Mouse (Mus musculus): Measurements from ENCODE around the gene Afap1. TPM values are rescaled to one million over a fixed set of nuclear protein-coding genes. Genes with fewer than 3 reads are reported as not detected.

Gene Afap1
- 21.6 and 23.2 TPM in 2 replicates for polyA plus RNA-seq (2015; fragmentation: Nextera tagmentation; extraction: Ambion mirVana)

DNA sequence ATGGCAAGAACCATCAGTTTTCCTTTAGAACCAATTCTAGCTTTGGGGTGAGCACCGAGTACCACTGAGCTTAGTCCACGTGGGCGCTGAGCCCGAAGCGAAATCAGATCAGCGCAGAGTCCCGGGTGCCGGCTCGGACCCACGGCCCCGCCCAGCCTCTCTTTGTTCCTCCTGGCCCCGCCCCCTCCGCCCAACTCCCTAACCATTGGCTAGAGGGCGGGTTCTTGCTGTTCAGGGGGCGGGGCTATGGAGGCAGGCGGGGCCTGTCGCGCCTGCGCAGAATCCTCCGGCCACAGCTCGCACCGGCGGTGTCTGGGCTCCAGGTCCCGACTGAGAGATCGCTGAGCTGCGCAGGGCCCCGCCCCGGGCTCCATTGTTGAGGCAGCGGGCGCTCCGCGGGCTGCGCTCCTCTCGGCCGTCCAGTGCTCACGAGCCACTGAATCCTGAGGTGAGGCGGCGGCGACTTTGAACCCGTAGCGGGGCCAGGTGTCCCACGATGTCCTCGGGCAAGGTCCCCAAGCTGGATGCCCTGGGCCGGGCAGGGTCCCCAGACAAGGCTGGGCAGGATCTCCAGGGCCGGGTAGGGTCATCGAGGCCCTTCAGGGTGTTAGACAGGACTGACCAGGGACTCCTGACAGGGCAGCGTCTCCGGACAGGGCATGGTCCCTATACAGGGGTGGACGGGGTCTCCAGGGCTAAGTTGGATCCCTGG, at the start of gene Afap1:
Afap1 (plus strand) TSS at position 227 of the 712 bp plus-strand sequence.
- Histone ChIP-seq H3K9ac (peak within 1 kb of the TSS; percentile 96), H3K4me1 (peaks cover 38% of the 10 kb centered on the region), H3K9me3 (no peaks in the 10 kb centered on the region), H3K4me3 (peak within 1 kb of the TSS; percentile 97), H3K27ac (peak within 1 kb of the TSS; percentile 85), H3K4me2 (peak within 1 kb of the TSS; percentile 83), H3K36me3 (no peaks in the 10 kb centered on the region), H3K27me3 (0 out of 2 replicates have a peak, but pooled peaks cover 4% of the 10 kb centered on the region)
- WGBS: under 1% methylated on average over 49 of the region's 49 CpGs
- peak; percentile 94 for ATAC-seq (ENCODE audit: insufficient number of reproducible peaks, low FRiP score, low TSS enrichment, low read depth)

DNA sequence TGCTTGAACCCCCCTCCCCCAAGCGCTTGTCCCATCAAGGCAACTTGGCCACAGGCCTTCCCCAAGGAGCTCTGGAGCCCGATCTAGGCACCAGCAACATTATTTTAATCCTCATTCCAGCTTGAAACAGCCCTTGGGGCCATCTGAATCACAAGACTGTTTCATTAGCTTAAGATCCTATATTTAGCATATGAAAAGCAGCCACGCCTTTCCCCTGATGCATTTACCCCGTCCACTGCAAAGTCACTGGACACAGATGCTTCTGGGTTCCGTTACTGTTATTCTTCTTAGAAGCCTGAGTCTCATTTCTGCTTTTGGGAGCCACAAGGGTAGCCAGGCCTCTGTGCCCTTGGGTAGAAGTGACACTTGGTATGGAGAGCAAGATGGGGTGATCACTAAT, 41.6 kb upstream of the Afap1 start:
- Histone ChIP-seq H3K27ac (no peak overlapping the region), H3K4me3 (no peak overlapping the region), H3K9ac (no peak overlapping the region), H3K4me1 (no peaks in the 10 kb centered on the region), H3K9me3 (no peaks in the 10 kb centered on the region), H3K27me3 (no peaks in the 10 kb centered on the region), H3K4me2 (no peak overlapping the region), H3K36me3 (no peaks in the 10 kb centered on the region)
- 59% methylated on average over 5 of the region's 5 CpGs for WGBS
- no peak for ATAC-seq (ENCODE audit: insufficient number of reproducible peaks, low FRiP score, low TSS enrichment, low read depth)

GRCm38 (mm10) chr5:35853463-35853862, 39.7 kb upstream of the Afap1 start:
- no peak overlapping the region for H3K27ac ChIP-seq
- WGBS: 91% methylated on average over 4 of the region's 4 CpGs
- no peaks in the 10 kb centered on the region for H3K4me1 ChIP-seq
- H3K4me3 ChIP-seq: no peak overlapping the region
- H3K9me3 ChIP-seq: no peaks in the 10 kb centered on the region
- H3K27me3 ChIP-seq: no peaks in the 10 kb centered on the region
- no peaks in the 10 kb centered on the region for H3K36me3 ChIP-seq
- no peak overlapping the region for H3K4me2 ChIP-seq
- no peak overlapping the region for H3K9ac ChIP-seq
- ATAC-seq (ENCODE audit: insufficient number of reproducible peaks, low FRiP score, low TSS enrichment, low read depth): no peak

GRCm38 (mm10) chr5:35856245-35856644, 36.9 kb upstream of the Afap1 start:
- H3K4me2 ChIP-seq: no peak overlapping the region
- 42% methylated on average over 3 of the region's 3 CpGs for WGBS
- H3K4me3 ChIP-seq: no peak overlapping the region
- ATAC-seq (ENCODE audit: insufficient number of reproducible peaks, low FRiP score, low TSS enrichment, low read depth): no peak
- H3K27me3 ChIP-seq: 0 out of 2 replicates have a peak, but pooled peaks cover 2% of the 10 kb centered on the region
- H3K4me1 ChIP-seq: no peaks in the 10 kb centered on the region
- no peak overlapping the region for H3K9ac ChIP-seq
- H3K27ac ChIP-seq: no peak overlapping the region
- H3K36me3 ChIP-seq: no peaks in the 10 kb centered on the region
- H3K9me3 ChIP-seq: no peaks in the 10 kb centered on the region

DNA sequence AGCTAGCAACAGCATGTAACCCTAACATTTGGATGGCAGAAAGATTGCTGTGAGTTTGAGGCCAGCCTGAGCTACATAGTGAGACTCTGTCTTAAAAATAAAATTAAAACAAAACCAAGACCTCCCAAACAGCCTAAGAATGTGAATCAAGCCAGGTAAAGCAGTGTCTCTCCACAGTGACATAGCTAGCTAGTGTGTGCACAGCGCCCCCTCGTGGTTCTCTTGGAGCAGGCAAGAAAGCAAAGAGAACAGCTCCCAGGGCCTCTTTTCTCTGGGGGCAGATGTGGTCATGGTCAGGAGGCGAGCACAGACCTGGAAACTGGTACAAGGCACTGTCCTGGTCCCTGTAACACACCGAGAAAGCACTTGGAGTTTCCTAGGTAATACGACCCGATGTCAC, 35.0 kb upstream of the Afap1 start:
- ATAC-seq (ENCODE audit: insufficient number of reproducible peaks, low FRiP score, low TSS enrichment, low read depth): no peak
- WGBS: 24% methylated on average over 6 of the region's 6 CpGs

GRCm38 (mm10) chr5:35861456-35861855, 31.7 kb upstream of the Afap1 start:
- H3K9me3 ChIP-seq: no peaks in the 10 kb centered on the region
- H3K27ac ChIP-seq: no peak overlapping the region
- no peak overlapping the region for H3K4me2 ChIP-seq
- H3K4me1 ChIP-seq: no peaks in the 10 kb centered on the region
- H3K27me3 ChIP-seq: 0 out of 2 replicates have a peak, but pooled peaks cover 2% of the 10 kb centered on the region
- 93% methylated on average over 2 of the region's 2 CpGs for WGBS
- H3K4me3 ChIP-seq: no peak overlapping the region
- ATAC-seq (ENCODE audit: insufficient number of reproducible peaks, low FRiP score, low TSS enrichment, low read depth): no peak
- H3K36me3 ChIP-seq: no peaks in the 10 kb centered on the region
- H3K9ac ChIP-seq: no peak overlapping the region

More for the DNA sequence above, 35.0 kb upstream of the Afap1 start:
- Histone ChIP-seq H3K9me3 (no peaks in the 10 kb centered on the region), H3K9ac (no peak overlapping the region), H3K36me3 (no peaks in the 10 kb centered on the region), H3K4me1 (no peaks in the 10 kb centered on the region), H3K27ac (no peak overlapping the region), H3K27me3 (0 out of 2 replicates have a peak, but pooled peaks cover 2% of the 10 kb centered on the region), H3K4me3 (no peak overlapping the region), H3K4me2 (no peak overlapping the region)

GRCm38 (mm10) chr5:35869973-35870372, 23.1 kb upstream of the Afap1 start:
- no peak overlapping the region for H3K4me2 ChIP-seq
- WGBS: 51% methylated on average over 4 of the region's 4 CpGs
- no peaks in the 10 kb centered on the region for H3K36me3 ChIP-seq
- no peaks in the 10 kb centered on the region for H3K9me3 ChIP-seq
- peaks cover 5% of the 10 kb centered on the region; the same call in 1 of the 2 replicates for H3K4me1 ChIP-seq
- no peaks in the 10 kb centered on the region for H3K27me3 ChIP-seq
- no peak overlapping the region for H3K27ac ChIP-seq
- H3K4me3 ChIP-seq: no peak overlapping the region
- H3K9ac ChIP-seq: no peak overlapping the region
- no peak for ATAC-seq (ENCODE audit: insufficient number of reproducible peaks, low FRiP score, low TSS enrichment, low read depth)

GRCm38 (mm10) chr5:35870408-35871012, 22.6 kb upstream of the Afap1 start:
- Histone ChIP-seq H3K36me3 (no peaks in the 10 kb centered on the region), H3K9me3 (no peaks in the 10 kb centered on the region), H3K4me2 (no peak overlapping the region), H3K4me3 (no peak overlapping the region), H3K9ac (no peak overlapping the region), H3K4me1 (peaks cover 5% of the 10 kb centered on the region; the same call in 1 of the 2 replicates), H3K27ac (no peak overlapping the region), H3K27me3 (no peaks in the 10 kb centered on the region)
- ATAC-seq (ENCODE audit: insufficient number of reproducible peaks, low FRiP score, low TSS enrichment, low read depth): peak; percentile 17; the same call in 1 of the 2 replicates
- 59% methylated on average over 8 of the region's 8 CpGs for WGBS

- no peak overlapping the region for H3K4me2 ChIP-seq
- H3K4me3 ChIP-seq: no peak overlapping the region
- H3K27ac ChIP-seq: no peak overlapping the region
- no peak for ATAC-seq (ENCODE audit: insufficient number of reproducible peaks, low FRiP score, low TSS enrichment, low read depth)
- H3K9ac ChIP-seq: no peak overlapping the region
- no peaks in the 10 kb centered on the region for H3K27me3 ChIP-seq
- 50% methylated on average over 4 of the region's 4 CpGs for WGBS
- no peaks in the 10 kb centered on the region for H3K9me3 ChIP-seq
- no peaks in the 10 kb centered on the region for H3K36me3 ChIP-seq
- peaks cover 5% of the 10 kb centered on the region; the same call in 1 of the 2 replicates for H3K4me1 ChIP-seq
Observed at GRCm38 (mm10) chr5:35873382-35873781, 19.7 kb upstream of the Afap1 start.

GRCm38 (mm10) chr5:35876236-35876635, 16.9 kb upstream of the Afap1 start:
- Histone ChIP-seq H3K4me2 (no peak overlapping the region), H3K4me1 (0 out of 2 replicates have a peak, but pooled peaks cover 4% of the 10 kb centered on the region), H3K4me3 (no peak overlapping the region), H3K27me3 (no peaks in the 10 kb centered on the region), H3K9ac (no peak overlapping the region), H3K9me3 (no peaks in the 10 kb centered on the region), H3K36me3 (no peaks in the 10 kb centered on the region), H3K27ac (no peak overlapping the region)
- WGBS: 81% methylated on average over 5 of the region's 5 CpGs
- no peak for ATAC-seq (ENCODE audit: insufficient number of reproducible peaks, low FRiP score, low TSS enrichment, low read depth)

DNA sequence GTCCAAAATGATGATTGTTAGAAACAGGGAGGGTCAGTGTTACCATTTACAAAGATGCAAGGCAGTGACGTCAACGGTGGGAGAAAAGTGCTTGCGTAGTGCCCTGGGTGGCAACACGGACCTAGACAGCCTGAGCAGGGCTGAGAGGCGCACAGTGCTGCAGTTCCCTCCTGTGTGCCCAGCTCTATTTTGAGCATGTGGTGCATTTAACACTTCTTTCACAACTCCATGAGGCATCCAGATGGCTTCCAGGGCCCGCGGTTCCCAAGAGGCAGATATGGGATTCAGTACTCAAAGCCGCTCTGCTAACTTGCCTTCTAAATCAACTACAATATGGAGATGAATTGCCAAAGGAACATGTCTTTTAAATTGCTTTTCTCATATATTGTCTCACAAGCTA, 13.9 kb upstream of the Afap1 start:
- no peak overlapping the region for H3K4me3 ChIP-seq
- H3K36me3 ChIP-seq: no peaks in the 10 kb centered on the region
- H3K27me3 ChIP-seq: no peaks in the 10 kb centered on the region
- H3K4me1 ChIP-seq: 0 out of 2 replicates have a peak, but pooled peaks cover 4% of the 10 kb centered on the region
- H3K9me3 ChIP-seq: no peaks in the 10 kb centered on the region
- no peak overlapping the region for H3K27ac ChIP-seq
- H3K4me2 ChIP-seq: no peak overlapping the region
- H3K9ac ChIP-seq: no peak overlapping the region
- WGBS: 76% methylated on average over 8 of the region's 8 CpGs
- ATAC-seq (ENCODE audit: insufficient number of reproducible peaks, low FRiP score, low TSS enrichment, low read depth): no peak

DNA sequence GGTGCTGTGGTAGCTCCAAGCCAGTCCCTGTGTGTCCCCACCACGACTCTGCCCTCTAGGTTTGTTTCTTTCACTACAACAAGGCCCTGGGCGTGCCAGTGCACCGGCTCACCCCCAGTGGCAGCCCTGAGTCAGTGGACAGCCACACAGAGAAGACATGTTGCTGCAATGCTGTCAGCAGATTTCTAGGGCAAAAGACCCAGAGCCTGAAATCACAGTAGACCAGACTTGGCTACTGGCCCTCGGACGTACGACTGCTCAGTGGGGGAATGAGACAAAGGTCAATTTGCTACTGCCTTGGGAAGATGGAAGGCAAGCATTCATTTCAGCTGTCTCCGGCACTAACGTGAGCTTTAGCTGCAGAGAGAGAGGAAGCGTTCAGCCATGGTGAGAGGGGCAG, 10.7 kb upstream of the Afap1 start:
- Histone ChIP-seq H3K4me3 (no peak overlapping the region), H3K9me3 (no peaks in the 10 kb centered on the region), H3K27me3 (no peaks in the 10 kb centered on the region), H3K27ac (no peak overlapping the region), H3K36me3 (no peaks in the 10 kb centered on the region), H3K4me2 (no peak overlapping the region), H3K4me1 (peaks cover 4% of the 10 kb centered on the region; the same call in 1 of the 2 replicates), H3K9ac (no peak overlapping the region)
- WGBS: 63% methylated on average over 9 of the region's 9 CpGs
- ATAC-seq (ENCODE audit: insufficient number of reproducible peaks, low FRiP score, low TSS enrichment, low read depth): no peak

Measured in limb, embryonic 15.5 days (tissue).